In genomic region chr3:53338571-53338970, GRCm38 (mm10) we compare ENCODE assay signal across 25 mouse cellular contexts.
DNase-seq lines count a peak whose midpoint lies in the region; ATAC-seq lines count a peak whose summit lies in the region.
"Had no signal": no experiment of that assay in that cellular context is flagged by ENCODE, and none has a peak within 500 bp of the region (broad histone marks: within the 10 kb centered on the region; RNA-seq: fewer than 3 reads in every experiment).

No protein-coding gene starts in this region.

- 81% methylated on average over 7 of the region's 7 CpGs for WGBS in hindbrain, embryonic 12.5 days
- WGBS in hindbrain, embryonic 11.5 days = 92% methylated on average over 7 of the region's 7 CpGs
- 90% methylated on average over 7 of the region's 7 CpGs for WGBS in neural tube, embryonic 12.5 days
- WGBS in hindbrain, embryonic 16.5 days = 45% methylated on average over 7 of the region's 7 CpGs
- WGBS in forebrain, embryonic 12.5 days = 90% methylated on average over 7 of the region's 7 CpGs

- no peaks in the 10 kb centered on the region for H3K36me3 ChIP-seq in hindbrain, embryonic 12.5 days
- no peaks in the 10 kb centered on the region for H3K36me3 ChIP-seq in hindbrain, embryonic 11.5 days (ENCODE audit: control insufficient read depth, insufficient read depth, low read length)
- H3K36me3 ChIP-seq in neural tube, embryonic 12.5 days = no peaks in the 10 kb centered on the region
- no peaks in the 10 kb centered on the region for H3K36me3 ChIP-seq in hindbrain, embryonic 16.5 days (ENCODE audit: control insufficient read depth, insufficient read depth, low read length)
- H3K36me3 ChIP-seq in forebrain, embryonic 12.5 days (replicated peaks) = no peaks in the 10 kb centered on the region
- H3K36me3 ChIP-seq: embryonic facial prominence, embryonic 10.5 days; embryonic facial prominence, embryonic 15.5 days; heart, embryonic 10.5 days; heart, embryonic 15.5 days; limb, embryonic 13.5 days; lung, embryonic 15.5 days; midbrain, embryonic 10.5 days; stomach, embryonic 15.5 days had no signal

- no peaks in the 10 kb centered on the region for H3K27me3 ChIP-seq in hindbrain, embryonic 12.5 days
- H3K27me3 ChIP-seq in hindbrain, embryonic 11.5 days (ENCODE audit: control insufficient read depth, insufficient read depth, low read length) = no peaks in the 10 kb centered on the region
- H3K27me3 ChIP-seq in neural tube, embryonic 12.5 days (replicated peaks) = no peaks in the 10 kb centered on the region
- no peaks in the 10 kb centered on the region; the same call in 1 of the 2 replicates for H3K27me3 ChIP-seq in hindbrain, embryonic 16.5 days (replicated peaks; ENCODE audit: control insufficient read depth, insufficient read depth, low read length)
- H3K27me3 ChIP-seq in forebrain, embryonic 12.5 days = no peaks in the 10 kb centered on the region
- H3K27me3 ChIP-seq: forebrain, embryonic 13.5 days; heart, embryonic 15.5 days; lung, embryonic 15.5 days; stomach, embryonic 15.5 days had no signal

- 0 out of 2 replicates have a peak, but pooled peaks have one; percentile 20 for ATAC-seq in hindbrain, embryonic 12.5 days (ENCODE audit: low FRiP score)
- ATAC-seq in hindbrain, embryonic 11.5 days (ENCODE audit: low FRiP score) = no peak
- 0 out of 2 replicates have a peak, but pooled peaks have one; percentile 33 for ATAC-seq in neural tube, embryonic 12.5 days (ENCODE audit: low FRiP score, low read depth)
- ATAC-seq in hindbrain, embryonic 16.5 days = peak; percentile 60; the same call in 1 of the 2 replicates
- no peak for ATAC-seq in forebrain, embryonic 12.5 days (ENCODE audit: low FRiP score)
- ATAC-seq: forebrain, embryonic 13.5 days had no signal

- H3K9me3 ChIP-seq in hindbrain, embryonic 12.5 days (replicated peaks) = no peaks in the 10 kb centered on the region
- H3K9me3 ChIP-seq in hindbrain, embryonic 11.5 days (ENCODE audit: control insufficient read depth, low read length) = no peaks in the 10 kb centered on the region
- no peaks in the 10 kb centered on the region for H3K9me3 ChIP-seq in neural tube, embryonic 12.5 days
- H3K9me3 ChIP-seq in hindbrain, embryonic 16.5 days (ENCODE audit: control insufficient read depth, low read length) = no peaks in the 10 kb centered on the region
- H3K9me3 ChIP-seq in forebrain, embryonic 12.5 days = no peaks in the 10 kb centered on the region
- H3K9me3 ChIP-seq: embryonic facial prominence, embryonic 10.5 days; embryonic facial prominence, embryonic 15.5 days; forebrain, embryonic 13.5 days; heart, embryonic 10.5 days; heart, embryonic 15.5 days; limb, embryonic 13.5 days; lung, embryonic 15.5 days; midbrain, embryonic 10.5 days; stomach, embryonic 15.5 days had no signal

- no peak overlapping the region for H3K4me2 ChIP-seq in hindbrain, embryonic 12.5 days (replicated peaks)
- H3K4me2 ChIP-seq in hindbrain, embryonic 11.5 days (replicated peaks; ENCODE audit: low read depth, low read length) = no peak overlapping the region
- H3K4me2 ChIP-seq in neural tube, embryonic 12.5 days (replicated peaks) = no peak overlapping the region
- H3K4me2 ChIP-seq in hindbrain, embryonic 16.5 days (ENCODE audit: low read length) = no peak overlapping the region
- no peak overlapping the region for H3K4me2 ChIP-seq in forebrain, embryonic 12.5 days
- H3K4me2 ChIP-seq: embryonic facial prominence, embryonic 15.5 days; forebrain, embryonic 13.5 days; heart, embryonic 15.5 days; limb, embryonic 13.5 days; liver, embryonic 11.5 days; lung, embryonic 15.5 days; stomach, embryonic 15.5 days had no signal

- H3K4me1 ChIP-seq in hindbrain, embryonic 12.5 days = peaks cover 13% of the 10 kb centered on the region
- H3K4me1 ChIP-seq in hindbrain, embryonic 11.5 days (replicated peaks; ENCODE audit: control insufficient read depth, insufficient read depth, low read length) = no peaks in the 10 kb centered on the region
- H3K4me1 ChIP-seq in neural tube, embryonic 12.5 days = peaks cover 12% of the 10 kb centered on the region
- no peaks in the 10 kb centered on the region; the same call in 1 of the 2 replicates for H3K4me1 ChIP-seq in hindbrain, embryonic 16.5 days (ENCODE audit: control insufficient read depth, insufficient read depth, low read depth, low read length)
- no peaks in the 10 kb centered on the region for H3K4me1 ChIP-seq in forebrain, embryonic 12.5 days
- H3K4me1 ChIP-seq: embryonic facial prominence, embryonic 15.5 days; forebrain, embryonic 13.5 days; lung, embryonic 15.5 days; midbrain, embryonic 10.5 days; stomach, embryonic 15.5 days had no signal

- no peak for DNase-seq in hindbrain, embryonic 11.5 days (ENCODE audit: low spot score)
- no peak for DNase-seq in neural tube, embryonic 10.5 days (ENCODE audit: extremely low spot score, low spot score)
- no peak for DNase-seq in urinary bladder, adult 2 months (ENCODE audit: low spot score)
- DNase-seq: adrenal gland, postnatal 25 days; cerebellum, adult 18-20 months; cerebellum, postnatal 14 days; gastrocnemius, postnatal 10 days; kidney, adult 11 months; kidney, postnatal 25 days; right cerebral cortex, postnatal 14 days had no signal

- no peak overlapping the region for H3K27ac ChIP-seq in hindbrain, embryonic 12.5 days
- no peak overlapping the region for H3K27ac ChIP-seq in hindbrain, embryonic 11.5 days (ENCODE audit: low read depth, low read length)
- H3K27ac ChIP-seq in neural tube, embryonic 12.5 days = no peak overlapping the region
- H3K27ac ChIP-seq in hindbrain, embryonic 16.5 days (ENCODE audit: low read depth, low read length) = no peak overlapping the region
- H3K27ac ChIP-seq in forebrain, embryonic 12.5 days = no peak overlapping the region
- H3K27ac ChIP-seq: embryonic facial prominence, embryonic 10.5 days; embryonic facial prominence, embryonic 15.5 days; forebrain, embryonic 13.5 days; heart, embryonic 10.5 days; heart, embryonic 15.5 days; left cerebral cortex, adult 2 months; limb, embryonic 13.5 days; lung, embryonic 15.5 days; midbrain, embryonic 10.5 days; stomach, embryonic 15.5 days had no signal

- H3K9ac ChIP-seq in hindbrain, embryonic 12.5 days = no peak overlapping the region
- no peak overlapping the region for H3K9ac ChIP-seq in hindbrain, embryonic 11.5 days (ENCODE audit: low read depth, low read length)
- no peak overlapping the region for H3K9ac ChIP-seq in neural tube, embryonic 12.5 days
- no peak overlapping the region for H3K9ac ChIP-seq in hindbrain, embryonic 16.5 days (ENCODE audit: low read depth, low read length)
- no peak overlapping the region for H3K9ac ChIP-seq in forebrain, embryonic 12.5 days
- H3K9ac ChIP-seq: embryonic facial prominence, embryonic 15.5 days; forebrain, embryonic 13.5 days; heart, embryonic 15.5 days; limb, embryonic 13.5 days; lung, embryonic 15.5 days; stomach, embryonic 15.5 days had no signal

- H3K4me3 ChIP-seq in hindbrain, embryonic 12.5 days = no peak overlapping the region
- H3K4me3 ChIP-seq in hindbrain, embryonic 11.5 days (ENCODE audit: low read depth, low read length) = no peak overlapping the region
- H3K4me3 ChIP-seq in neural tube, embryonic 12.5 days = no peak overlapping the region
- H3K4me3 ChIP-seq in hindbrain, embryonic 16.5 days (ENCODE audit: low read length) = no peak overlapping the region
- H3K4me3 ChIP-seq in forebrain, embryonic 12.5 days (replicated peaks) = no peak overlapping the region
- H3K4me3 ChIP-seq: embryonic facial prominence, embryonic 10.5 days; embryonic facial prominence, embryonic 15.5 days; forebrain, embryonic 13.5 days; heart, embryonic 10.5 days; heart, embryonic 15.5 days; left cerebral cortex, adult 2 months; limb, embryonic 13.5 days; lung, embryonic 15.5 days; midbrain, embryonic 10.5 days; stomach, embryonic 15.5 days had no signal

Comparison
In these comparisons a context has a peak if more than half of its experiments do, and no peak if none do; other contexts are left out.
1. ATAC-seq: peak in hindbrain, embryonic 12.5 days (single experiment), neural tube, embryonic 12.5 days (single experiment) and hindbrain, embryonic 16.5 days (single experiment); none in hindbrain, embryonic 11.5 days (single experiment) and forebrain, embryonic 12.5 days (single experiment).